Mouse (Mus musculus): Measurements from ENCODE around the gene Sel1l3. TPM values are rescaled to one million over a fixed set of nuclear protein-coding genes. Genes with fewer than 3 reads are reported as not detected.

Gene Sel1l3
- total and polyA plus RNA-seq, 3 experiments: 0.01 TPM; not detected in 2

- no peaks in the 10 kb centered on the region for H3K27me3 ChIP-seq (ENCODE audit: control insufficient read depth in 1 of 2, insufficient read depth in 2 of 2, low read length in 2 of 2)
- no peaks in the 10 kb centered on the region for H3K4me1 ChIP-seq (ENCODE audit: control insufficient read depth in 1 of 2, insufficient read depth in 2 of 2, low read length in 2 of 2)
- H3K9ac ChIP-seq (ENCODE audit: control insufficient read depth, low read depth, low read length, poor library complexity, severe bottlenecking): no peak overlapping the region
- no peaks in the 10 kb centered on the region for H3K36me3 ChIP-seq (ENCODE audit: control insufficient read depth in 1 of 2, insufficient read depth in 2 of 2, low read length in 2 of 2)
- DNase-seq (ENCODE audit: low read depth, low spot score): no peak
- H3K79me2 ChIP-seq (ENCODE audit: control insufficient read depth, insufficient read depth, low read length, poor library complexity): no peaks in the 10 kb centered on the region
- no peak overlapping the region for H3K27ac ChIP-seq (ENCODE audit: control insufficient read depth, low read depth, low read length)
- TF ChIP-seq KAT2A (conservative IDR thresholded peaks at IDR 0.05; ENCODE audit: low read depth, low read length) (no peak), RAD21 (IDR thresholded peaks at IDR 0.05; ENCODE audit: low read depth, low read length) (no peak), CTCF (IDR thresholded peaks at IDR 0.05 in 2 of 3, conservative IDR thresholded peaks at IDR 0.05 in 1 of 3; ENCODE audit: control insufficient read depth in 1 of 3, insufficient read depth in 1 of 3, low read depth in 2 of 3, low read length in 3 of 3, poor library complexity in 1 of 3, severe bottlenecking in 1 of 3) (no peak), MAX (IDR thresholded peaks at IDR 0.05; ENCODE audit: low read length) (no peak), MXI1 (IDR thresholded peaks at IDR 0.05; ENCODE audit: low read depth, low read length) (no peak), POLR2AphosphoS2 (IDR thresholded peaks at IDR 0.05; ENCODE audit: low read length) (no peak)
- no peak overlapping the region for H3K4me3 ChIP-seq (ENCODE audit: control insufficient read depth in 1 of 2, insufficient read depth in 1 of 2, low read depth in 2 of 2, low read length in 2 of 2)
- no peaks in the 10 kb centered on the region for H3K9me3 ChIP-seq (replicated peaks; ENCODE audit: insufficient read depth, low read length)
Measured at GRCm38 (mm10) chr5:53159631-53160030, 54.1 kb downstream of the Sel1l3 start.

- TF ChIP-seq BHLHE40 (IDR thresholded peaks at IDR 0.05; ENCODE audit: borderline replicate concordance, low read depth, low read length) (no peak), TCF12 (IDR thresholded peaks at IDR 0.05; ENCODE audit: low read depth, low read length) (no peak), RAD21 (IDR thresholded peaks at IDR 0.05; ENCODE audit: low read depth, low read length) (no peak), CHD2 (IDR thresholded peaks at IDR 0.05; ENCODE audit: low read length) (no peak), MEF2A (IDR thresholded peaks at IDR 0.05; ENCODE audit: extremely low read depth, insufficient replicate concordance, low read depth, low read length, poor library complexity, severe bottlenecking) (no peak), TAL1 (IDR thresholded peaks at IDR 0.05; ENCODE audit: low read length) (no peak), JUND (IDR thresholded peaks at IDR 0.05; ENCODE audit: low read depth, low read length) (no peak)
- H3K79me2 ChIP-seq (ENCODE audit: control insufficient read depth, insufficient read depth, low read length, poor library complexity): no peaks in the 10 kb centered on the region
- H3K4me1 ChIP-seq (ENCODE audit: control insufficient read depth in 1 of 2, insufficient read depth in 2 of 2, low read length in 2 of 2): peaks cover 0 to under 1% of the 10 kb centered on the region in 2 experiments; a peak in 1 of 4 replicates
- no peaks in the 10 kb centered on the region for H3K27me3 ChIP-seq (ENCODE audit: control insufficient read depth in 1 of 2, insufficient read depth in 2 of 2, low read length in 2 of 2)
- H3K9ac ChIP-seq (ENCODE audit: control insufficient read depth, low read depth, low read length, poor library complexity, severe bottlenecking): no peak overlapping the region
- DNase-seq (ENCODE audit: low read depth, low spot score): no peak
- no peak overlapping the region for H3K27ac ChIP-seq (ENCODE audit: control insufficient read depth, low read depth, low read length)
- H3K4me3 ChIP-seq (ENCODE audit: control insufficient read depth in 1 of 2, insufficient read depth in 1 of 2, low read depth in 2 of 2, low read length in 2 of 2): no peak overlapping the region
- H3K9me3 ChIP-seq (replicated peaks; ENCODE audit: insufficient read depth, low read length): no peaks in the 10 kb centered on the region
- H3K36me3 ChIP-seq (ENCODE audit: control insufficient read depth in 1 of 2, insufficient read depth in 2 of 2, low read length in 2 of 2): no peaks in the 10 kb centered on the region
Measured at GRCm38 (mm10) chr5:53159166-53159565, 54.6 kb downstream of the Sel1l3 start.

- Histone ChIP-seq H3K36me3 (ENCODE audit: control insufficient read depth in 1 of 2, insufficient read depth in 2 of 2, low read length in 2 of 2) (peaks cover 0 to 5% of the 10 kb centered on the region in 2 experiments; a peak in 2 of 4 replicates), H3K79me2 (ENCODE audit: control insufficient read depth, insufficient read depth, low read length, poor library complexity) (no peaks in the 10 kb centered on the region), H3K27ac (ENCODE audit: control insufficient read depth, low read depth, low read length) (no peak overlapping the region), H3K4me3 (ENCODE audit: control insufficient read depth in 1 of 2, insufficient read depth in 1 of 2, low read depth in 2 of 2, low read length in 2 of 2) (no peak overlapping the region), H3K9ac (ENCODE audit: control insufficient read depth, low read depth, low read length, poor library complexity, severe bottlenecking) (no peak overlapping the region), H3K4me1 (ENCODE audit: control insufficient read depth in 1 of 2, insufficient read depth in 2 of 2, low read length in 2 of 2) (peaks cover 0 to 15% of the 10 kb centered on the region in 2 experiments; a peak in 2 of 4 replicates), H3K27me3 (ENCODE audit: control insufficient read depth in 1 of 2, insufficient read depth in 2 of 2, low read length in 2 of 2) (no peaks in the 10 kb centered on the region), H3K9me3 (replicated peaks; ENCODE audit: insufficient read depth, low read length) (no peaks in the 10 kb centered on the region)
- no peak for DNase-seq (ENCODE audit: low read depth, low spot score)
- TF ChIP-seq JUND (IDR thresholded peaks at IDR 0.05; ENCODE audit: low read depth, low read length) (no peak), POLR2A (IDR thresholded peaks at IDR 0.05; ENCODE audit: control insufficient read depth in 1 of 2, insufficient read depth in 1 of 2, low read depth in 1 of 2, low read length in 2 of 2, poor library complexity in 1 of 2) (no peak), SIN3A (IDR thresholded peaks at IDR 0.05; ENCODE audit: low read length) (no peak), USF2 (IDR thresholded peaks at IDR 0.05; ENCODE audit: borderline replicate concordance in 1 of 2, insufficient read depth in 1 of 2, low read depth in 1 of 2, low read length in 2 of 2) (no peak), CHD1 (IDR thresholded peaks at IDR 0.05; ENCODE audit: low read depth, low read length) (no peak)
Measured at GRCm38 (mm10) chr5:53155985-53156679, 57.6 kb downstream of the Sel1l3 start.

Data from MEL (cell line).